ENCODE assay signal across 8 mouse cellular contexts in genomic region chr6:131388040-131389021, GRCm38 (mm10). TPM values are rescaled to one million over a fixed set of nuclear protein-coding genes. Genes with fewer than 3 reads are reported as not detected.
DNase-seq lines count a peak whose midpoint lies in the region; ATAC-seq and TF ChIP-seq lines count a peak whose summit lies in the region.

TSS of gene Ybx3 (minus strand) at chr6:131388476.

- H3K9ac ChIP-seq in forebrain, postnatal 0 days, result peak within 1 kb of the TSS; percentile 77

- no peaks in the 10 kb centered on the region for H3K9me3 ChIP-seq in G1E (replicated peaks)
- no peaks in the 10 kb centered on the region for H3K9me3 ChIP-seq in forebrain, postnatal 0 days (ENCODE audit: low read length)

- peak; percentile 41 for ATAC-seq in G1E (ENCODE audit: extremely low read depth, insufficient number of reproducible peaks, low FRiP score, poor library complexity, severe bottlenecking)
- ATAC-seq in forebrain, postnatal 0 days, result peak; percentile 95
- ATAC-seq in neutrophil, adult 5-6 weeks (ENCODE audit: extremely low read depth, insufficient number of reproducible peaks, low FRiP score, poor library complexity, severe bottlenecking), result peak; percentile 57

- no peaks in the 10 kb centered on the region for H3K27me3 ChIP-seq in G1E (ENCODE audit: insufficient read depth, low read length)
- no peaks in the 10 kb centered on the region for H3K27me3 ChIP-seq in forebrain, postnatal 0 days (ENCODE audit: insufficient read depth, low read length)

- H3K4me1 ChIP-seq in G1E (ENCODE audit: insufficient read depth, low read depth, low read length), result peaks cover 31% of the 10 kb centered on the region
- H3K4me1 ChIP-seq in forebrain, postnatal 0 days (ENCODE audit: insufficient read depth), result peaks cover 17% of the 10 kb centered on the region; the same call in 1 of the 2 replicates
- peaks cover 13% of the 10 kb centered on the region for H3K4me1 ChIP-seq in lung, adult 2 months (ENCODE audit: control insufficient read depth, insufficient read depth, low read length)

- H3K27ac ChIP-seq in forebrain, postnatal 0 days (ENCODE audit: low read depth, low read length), result peak within 1 kb of the TSS; percentile 90
- peak within 1 kb of the TSS; percentile 84 for H3K27ac ChIP-seq in layer of hippocampus, adult 2 months

- TF ChIP-seq CTCF in G1E (IDR thresholded peaks at IDR 0.05; ENCODE audit: low read depth, low read length), result no peak
- TF ChIP-seq CTCF in forebrain, postnatal 0 days (IDR thresholded peaks at IDR 0.05; ENCODE audit: low read depth), result no peak
- TF ChIP-seq CTCF in layer of hippocampus, adult 2 months (conservative IDR thresholded peaks at IDR 0.05), result no peak; the same call in 1 of the 2 replicates
- no peak for TF ChIP-seq CTCF in lung, adult 2 months (IDR thresholded peaks at IDR 0.05; ENCODE audit: insufficient read depth, low read length)

- TF ChIP-seq POLR2A in lung, adult 2 months (IDR thresholded peaks at IDR 0.05; ENCODE audit: borderline replicate concordance, extremely low read depth, low read depth, low read length), result no peak

- H3K36me3 ChIP-seq in G1E (replicated peaks), result peaks cover 19% of the 10 kb centered on the region
- no peaks in the 10 kb centered on the region for H3K36me3 ChIP-seq in forebrain, postnatal 0 days (ENCODE audit: insufficient read depth)

- H3K4me3 ChIP-seq in G1E (ENCODE audit: low read depth, low read length), result peak within 1 kb of the TSS; percentile 91
- peak within 1 kb of the TSS; percentile 93 for H3K4me3 ChIP-seq in forebrain, postnatal 0 days (ENCODE audit: low read depth, low read length)
- H3K4me3 ChIP-seq in layer of hippocampus, adult 2 months, result peak within 1 kb of the TSS; percentile 81
- H3K4me3 ChIP-seq in lung, adult 2 months (replicated peaks; ENCODE audit: extremely low read depth, low read depth, low read length), result peak within 1 kb of the TSS; percentile 70

- H3K4me2 ChIP-seq in forebrain, postnatal 0 days (ENCODE audit: low read depth), result peak within 1 kb of the TSS; percentile 67

- intact Hi-C loops in heart, postnatal 36 days (cut with DNase I), result no loop called here

- DNase-seq in G1E (ENCODE audit: low spot score), result peak; percentile 77
- DNase-seq in cerebellum, adult 18-20 months, result peak; percentile 92 to 93
- DNase-seq in forebrain, postnatal 0 days, result peak; percentile 86
- DNase-seq in heart, postnatal 36 days, result peak; percentile 86 to 87
- DNase-seq in layer of hippocampus, adult 2 months (ENCODE audit: low spot score in 2 of 2), result peak; percentile 85 to 88
- DNase-seq in lung, adult 2 months, result peak; percentile 80
- DNase-seq in testis, postnatal 14 days (ENCODE audit: low spot score), result peak; percentile 79

- WGBS in forebrain, postnatal 0 days, result 4% methylated on average over 78 of the region's 107 CpGs
- 4% methylated on average over 89 of the region's 107 CpGs for WGBS in lung, adult 2 months

RNA-seq across cellular contexts. Expression of gene Ybx3, which starts in this region (rescaled TPM):
- total RNA-seq in G1E (2014; fragmentation: Nextera tagmentation), result 1,065 and 1,295 TPM in 2 replicates
- 308 and 391 TPM in 2 replicates for total RNA-seq in G1E (2017)
- 1,477 and 1,552 TPM in 2 replicates for polyA plus RNA-seq in G1E (2012)
- total RNA-seq in forebrain, postnatal 0 days (2014; rRNA removed), result 89.3 and 116 TPM in 2 replicates
- 36.2 and 37.3 TPM in 2 replicates for polyA plus RNA-seq in forebrain, postnatal 0 days (2015; fragmentation: Nextera tagmentation; extraction: Ambion mirVana)
- 100 to 1,000 TPM; 242 to 252 TPM for total RNA-seq in heart, postnatal 36 days (2021)
- total RNA-seq in layer of hippocampus, adult 2 months (2021), result 10 to 100 TPM; 36.7 to 44.6 TPM
- polyA plus RNA-seq in lung, adult 2 months (2012; rRNA removed), result 77.9 and 84.9 TPM in 2 replicates
- total RNA-seq in neutrophil, adult 5-6 weeks (2017), result 42.6 and 46.3 TPM in 2 replicates

Comparison
In these comparisons a context has a peak if more than half of its experiments do, and no peak if none do; other contexts are left out.
1. Peak in every context shown above with its lines: DNase-seq, ATAC-seq, H3K4me3 ChIP-seq and H3K27ac ChIP-seq.
2. RNA of gene Ybx3 (polyA plus RNA-seq): 1,477 to 1,552 TPM in G1E; 77.9 to 84.9 TPM in lung, adult 2 months and 36.2 to 37.3 TPM in forebrain, postnatal 0 days; every median in the first group is over 10 times any median in the second.
3. ATAC-seq: peak in every context shown above with its lines; median percentile 95 in forebrain, postnatal 0 days; 57 in neutrophil, adult 5-6 weeks; 41 in G1E.